Mouse (Mus musculus): ENCODE data around the gene Palm3. TPM values are rescaled to one million over a fixed set of nuclear protein-coding genes. Genes with fewer than 3 reads are reported as not detected.

Gene Palm3
- polyA plus RNA-seq, 1 experiment from 2014 or later: 0.07 TPM

DNA sequence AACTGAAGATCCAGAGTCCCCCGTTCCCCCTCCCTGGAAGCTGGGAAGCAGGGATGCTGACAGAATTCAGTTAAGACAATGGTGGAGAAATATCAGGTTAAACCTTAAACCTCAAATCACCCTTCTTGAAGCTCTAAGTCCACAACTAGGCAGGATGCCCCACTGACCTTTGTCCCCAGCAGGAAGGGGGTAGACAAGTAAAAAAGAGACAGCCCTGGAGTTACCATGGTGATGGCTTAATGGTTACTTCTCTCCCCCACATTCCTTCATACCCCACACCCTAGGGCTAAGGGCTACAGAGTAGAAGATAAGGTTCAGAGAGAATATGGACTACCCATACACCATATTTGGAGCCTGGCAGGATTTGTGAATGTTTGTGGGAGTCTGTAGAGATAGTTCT is 2.4 kb downstream of the Palm3 start:
- Histone ChIP-seq H3K36me3 (ENCODE audit: inconsistent target) (no peaks in the 10 kb centered on the region), H3K4me3 (ENCODE audit: inconsistent target) (no peak overlapping the region), H3K27ac (no peak overlapping the region), H3K79me2 (ENCODE audit: inconsistent target) (no peaks in the 10 kb centered on the region)
- WGBS (ENCODE audit: missing documents): 86% methylated on average over 1 of the region's 1 CpGs

DNA sequence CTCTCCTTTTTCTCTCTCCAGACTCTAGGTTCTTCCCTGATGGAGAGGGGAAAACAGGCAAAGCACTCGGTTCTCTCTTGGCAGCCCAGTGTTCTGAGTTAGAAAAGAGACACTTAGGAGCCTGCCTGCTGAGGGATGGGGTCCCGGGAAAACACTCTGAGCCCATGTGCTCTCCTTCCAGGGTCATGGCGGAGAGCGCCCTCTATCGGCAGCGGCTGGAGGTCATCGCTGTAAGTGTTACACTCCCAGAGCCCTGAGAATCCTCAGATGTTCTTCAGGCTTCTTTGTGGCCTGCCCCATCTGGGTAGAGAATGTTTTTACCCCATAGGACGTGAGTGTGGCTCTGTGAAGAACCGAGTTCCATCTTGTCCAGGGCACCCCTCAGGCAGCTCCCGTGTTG is 2.9 kb downstream of the Palm3 start:
- Histone ChIP-seq H3K27ac (no peak overlapping the region), H3K4me3 (ENCODE audit: inconsistent target) (no peak overlapping the region), H3K36me3 (ENCODE audit: inconsistent target) (no peaks in the 10 kb centered on the region), H3K79me2 (ENCODE audit: inconsistent target) (no peaks in the 10 kb centered on the region)
- WGBS (ENCODE audit: missing documents): 27% methylated on average over 10 of the region's 10 CpGs

DNA sequence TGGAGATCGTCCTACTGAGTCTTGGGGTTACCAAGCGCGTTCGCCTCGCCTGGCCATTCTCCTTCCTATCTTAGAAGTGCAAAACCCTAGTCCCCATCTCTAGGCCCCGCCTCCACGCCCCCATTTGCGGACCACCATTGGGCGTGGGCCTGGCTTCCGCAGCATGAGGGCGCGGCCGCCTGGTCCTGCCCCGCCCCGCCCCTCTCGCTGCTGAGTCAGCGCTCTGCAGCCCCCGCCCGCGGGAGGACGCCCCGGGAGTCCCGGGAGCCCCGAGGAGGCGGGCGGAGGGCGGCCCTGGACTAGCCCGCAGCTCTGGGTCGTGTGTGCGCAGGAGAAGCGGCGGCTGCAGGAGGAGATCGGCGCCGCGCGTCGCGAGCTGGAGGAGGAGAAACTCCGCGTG is 4.6 kb downstream of the Palm3 start:
- no peak overlapping the region for H3K27ac ChIP-seq
- no peaks in the 10 kb centered on the region for H3K36me3 ChIP-seq (ENCODE audit: inconsistent target)
- 4% methylated on average over 41 of the region's 41 CpGs for WGBS (ENCODE audit: missing documents)
- no peaks in the 10 kb centered on the region for H3K79me2 ChIP-seq (ENCODE audit: inconsistent target)
- H3K4me3 ChIP-seq (ENCODE audit: inconsistent target): no peak overlapping the region

DNA sequence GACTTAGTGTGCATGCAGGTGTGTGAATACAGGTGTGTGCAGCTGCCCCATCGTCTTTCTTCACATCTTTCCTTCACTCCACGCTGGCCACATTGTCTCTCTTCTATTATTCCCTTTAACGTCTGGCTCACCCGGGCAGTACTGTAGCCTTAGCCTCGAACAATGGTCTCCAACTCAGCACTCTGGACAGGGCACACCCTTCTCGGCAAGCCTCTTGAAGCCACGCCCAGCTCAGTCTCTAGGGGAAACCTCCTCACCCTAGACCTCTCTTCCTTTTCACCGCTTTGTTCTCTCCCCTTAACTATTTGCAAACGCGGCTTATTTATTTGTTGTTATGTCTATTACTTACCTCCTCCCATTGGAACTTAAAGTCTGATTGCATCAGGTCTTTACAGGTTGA is 6.2 kb downstream of the Palm3 start:
- no peak overlapping the region for H3K4me3 ChIP-seq (ENCODE audit: inconsistent target)
- no peak overlapping the region for H3K27ac ChIP-seq
- H3K36me3 ChIP-seq (ENCODE audit: inconsistent target): no peaks in the 10 kb centered on the region
- WGBS (ENCODE audit: missing documents): 11% methylated on average over 10 of the region's 10 CpGs
- H3K79me2 ChIP-seq (ENCODE audit: inconsistent target): no peaks in the 10 kb centered on the region

DNA sequence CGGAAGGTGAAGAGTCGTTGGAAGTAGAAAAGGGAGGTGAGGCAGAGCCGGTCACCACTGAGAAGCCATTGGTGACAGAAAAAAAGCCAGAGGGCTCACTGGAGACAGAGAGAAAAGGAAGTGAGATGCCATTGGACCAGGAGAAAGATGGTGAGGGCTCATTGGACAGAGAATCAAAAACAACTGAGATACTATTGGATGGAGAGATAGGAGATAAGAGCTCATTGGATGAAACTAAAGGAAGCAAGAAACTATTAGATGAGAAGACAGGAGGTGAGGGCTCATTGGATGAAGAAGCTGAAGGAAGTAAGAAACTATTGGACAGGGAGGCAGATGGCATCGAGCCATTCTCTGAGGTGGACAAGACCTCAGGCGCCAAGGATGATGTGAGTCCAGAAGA is 8.0 kb downstream of the Palm3 start:
- Histone ChIP-seq H3K79me2 (ENCODE audit: inconsistent target) (no peaks in the 10 kb centered on the region), H3K27ac (no peak overlapping the region)

DNA sequence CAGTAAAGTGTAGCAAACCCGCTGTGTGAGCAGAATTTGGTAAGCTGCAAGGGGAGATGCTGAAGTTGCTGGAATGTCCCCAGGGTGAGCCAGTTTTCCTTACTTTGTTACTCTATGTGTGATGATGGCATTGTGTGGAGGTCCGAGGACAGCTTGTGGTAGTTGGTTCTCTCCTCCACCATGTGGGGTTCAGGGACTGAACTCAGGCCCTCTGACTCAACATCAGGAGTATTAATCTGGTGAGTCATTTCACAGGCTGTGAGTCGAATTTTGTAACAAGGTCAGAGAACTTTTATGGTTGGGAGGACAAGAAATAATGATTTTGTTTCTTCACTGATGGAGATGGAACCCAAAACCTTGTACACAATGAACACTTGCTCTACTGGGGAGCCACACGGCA is 11.5 kb downstream of the Palm3 start:
- WGBS (ENCODE audit: missing documents): 86% methylated on average over 4 of the region's 4 CpGs
- H3K36me3 ChIP-seq (ENCODE audit: inconsistent target): no peaks in the 10 kb centered on the region
- no peak overlapping the region for H3K4me3 ChIP-seq (ENCODE audit: inconsistent target)
- H3K79me2 ChIP-seq (ENCODE audit: inconsistent target): no peaks in the 10 kb centered on the region
- H3K27ac ChIP-seq: no peak overlapping the region

More for the DNA sequence above, 8.0 kb downstream of the Palm3 start:
- 87% methylated on average over 5 of the region's 5 CpGs for WGBS (ENCODE audit: missing documents)
- no peak overlapping the region for H3K4me3 ChIP-seq (ENCODE audit: inconsistent target)
- H3K36me3 ChIP-seq (ENCODE audit: inconsistent target): no peaks in the 10 kb centered on the region

DNA sequence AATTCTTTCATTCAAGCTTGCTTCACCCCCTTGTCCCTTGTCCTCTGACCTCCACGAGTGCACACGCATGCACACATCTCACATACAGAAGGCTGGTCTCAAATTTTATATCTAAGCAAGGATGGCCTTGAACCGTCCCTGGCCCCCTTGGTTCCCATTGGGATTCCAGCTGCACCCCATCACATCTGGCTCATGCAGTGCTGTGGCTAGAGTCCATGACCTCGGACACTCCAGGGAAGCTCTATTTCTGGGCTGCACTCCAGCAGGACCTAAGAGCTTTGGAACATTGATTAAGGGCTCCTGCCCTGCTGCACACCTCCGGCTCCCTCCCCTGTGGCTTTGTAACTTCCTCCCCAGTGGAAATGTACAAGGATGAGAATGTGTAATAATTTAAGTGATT is 16.7 kb downstream of the Palm3 start:
- no peaks in the 10 kb centered on the region for H3K36me3 ChIP-seq (ENCODE audit: inconsistent target)
- H3K79me2 ChIP-seq (ENCODE audit: inconsistent target): no peaks in the 10 kb centered on the region
- no peak overlapping the region for H3K27ac ChIP-seq

DNA sequence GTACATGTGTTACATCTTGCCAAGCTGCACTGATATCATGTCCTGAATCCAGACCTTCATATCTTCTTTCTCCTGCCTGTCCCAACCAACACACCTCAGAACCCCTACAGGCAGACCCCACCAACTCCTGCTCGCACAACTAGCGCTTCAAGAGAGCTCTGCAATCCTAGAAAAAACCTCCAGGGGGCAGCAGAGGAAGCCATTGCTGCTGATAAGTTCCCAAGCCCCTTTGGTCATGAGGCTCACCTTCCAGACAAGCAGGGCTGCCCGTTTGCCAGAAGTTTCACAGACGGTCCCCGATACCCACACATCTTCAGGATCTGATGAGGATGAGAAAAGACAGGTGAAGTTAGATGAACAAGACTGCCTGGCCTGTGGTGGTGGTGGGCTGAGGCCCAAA is 17.8 kb downstream of the Palm3 start:
- no peaks in the 10 kb centered on the region for H3K79me2 ChIP-seq (ENCODE audit: inconsistent target)
- H3K27ac ChIP-seq: no peak overlapping the region
- H3K36me3 ChIP-seq (ENCODE audit: inconsistent target): no peaks in the 10 kb centered on the region
- no peak overlapping the region for H3K4me3 ChIP-seq (ENCODE audit: inconsistent target)
- 13% methylated on average over 5 of the region's 5 CpGs for WGBS (ENCODE audit: missing documents)

More for the DNA sequence above, 16.7 kb downstream of the Palm3 start:
- no peak overlapping the region for H3K4me3 ChIP-seq (ENCODE audit: inconsistent target)
- 96% methylated on average over 4 of the region's 5 CpGs for WGBS (ENCODE audit: missing documents)

DNA sequence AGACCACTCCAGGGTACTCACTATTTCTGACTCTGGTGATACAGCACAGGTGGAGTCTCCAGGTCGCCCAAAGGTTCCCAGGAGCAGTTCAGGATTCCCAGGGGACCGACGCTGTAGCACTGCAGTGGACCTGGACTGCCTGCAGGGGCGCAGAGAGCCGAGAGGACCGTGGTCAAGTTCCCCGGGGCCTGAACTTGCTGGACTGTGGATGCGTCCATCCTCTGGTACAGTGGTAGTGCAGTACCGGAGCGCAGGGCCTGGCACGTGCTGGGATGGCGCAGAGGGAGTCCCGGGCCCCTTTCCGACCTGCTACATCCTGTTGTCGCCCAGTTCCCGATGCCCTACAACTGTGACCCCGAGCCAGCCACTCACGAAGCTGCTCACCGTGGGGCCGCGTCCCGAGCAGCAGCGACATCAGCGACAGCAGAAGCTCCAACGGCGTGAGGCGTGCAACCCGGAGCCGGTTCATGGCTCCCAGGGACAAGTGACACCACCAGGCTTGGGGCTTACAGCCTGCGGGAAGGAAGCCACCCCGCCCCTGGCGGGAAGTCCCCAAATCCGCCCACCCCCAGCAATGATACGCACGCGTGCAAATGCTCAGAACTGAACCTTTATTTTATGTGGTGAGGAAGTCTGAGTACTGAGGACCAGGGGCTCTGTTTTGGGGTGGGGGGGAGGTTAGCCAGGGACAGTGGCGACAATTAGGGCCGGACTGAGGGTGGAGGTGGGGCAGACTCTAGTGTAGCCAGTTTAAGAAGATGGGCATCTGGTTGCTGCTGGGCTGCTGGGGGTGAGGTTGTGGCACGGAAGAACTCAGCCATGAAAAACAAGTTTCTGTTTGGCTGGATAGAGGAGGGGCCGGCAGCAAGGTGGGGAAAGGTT is 21.0 kb downstream of the Palm3 start, which contains the start of gene Il27ra:
Il27ra (minus strand) TSS at position 524 of the 882 bp plus-strand sequence.
- 2% methylated on average over 39 of the region's 40 CpGs for WGBS (ENCODE audit: missing documents)
- Histone ChIP-seq H3K27ac (no peak within 1 kb of the TSS), H3K79me2 (ENCODE audit: inconsistent target) (no peaks in the 10 kb centered on the region), H3K4me3 (ENCODE audit: inconsistent target) (no peak within 1 kb of the TSS), H3K36me3 (ENCODE audit: inconsistent target) (no peaks in the 10 kb centered on the region)

DNA sequence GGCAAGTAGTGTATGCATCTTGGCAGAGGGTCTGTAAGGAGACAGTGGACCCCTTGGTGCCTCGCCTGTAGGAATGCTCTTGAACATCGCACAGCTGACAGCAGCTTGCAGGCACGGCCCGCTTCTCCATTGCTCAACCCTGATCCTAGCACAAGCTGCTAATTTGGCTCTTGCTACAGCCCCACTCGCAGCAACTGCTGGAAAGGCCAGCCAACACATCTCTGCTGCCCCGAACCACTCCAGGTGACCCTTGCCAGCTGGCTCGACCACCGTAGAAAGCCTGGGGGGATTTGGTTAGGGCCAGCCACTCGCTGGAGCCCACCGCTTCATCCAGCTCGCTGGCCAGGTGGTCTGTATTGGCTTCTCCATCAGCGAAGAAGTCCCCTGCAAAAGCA is 21.7 kb downstream of the Palm3 start:
- no peak overlapping the region for H3K27ac ChIP-seq
- WGBS (ENCODE audit: missing documents): 50% methylated on average over 12 of the region's 12 CpGs

DNA sequence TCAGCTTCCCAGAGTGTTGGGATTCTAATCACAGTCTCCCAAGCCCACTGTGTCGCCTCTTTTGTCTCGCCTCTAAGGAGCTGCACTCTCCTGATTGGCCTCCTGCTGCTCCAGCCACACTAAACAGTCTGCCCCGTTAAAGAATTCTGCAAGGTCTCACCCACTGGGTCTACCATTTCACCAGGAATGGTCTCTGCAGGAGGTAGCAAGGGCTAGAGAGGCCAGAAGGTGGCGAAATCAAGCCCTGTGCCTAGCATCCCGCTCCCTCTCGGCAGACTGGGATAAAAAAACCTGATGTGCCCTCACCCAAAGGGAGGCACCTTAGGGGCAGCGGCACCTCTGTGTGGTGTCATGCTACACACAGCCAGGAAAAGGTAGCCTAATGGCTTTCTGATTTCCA is 22.8 kb downstream of the Palm3 start:
- no peaks in the 10 kb centered on the region for H3K36me3 ChIP-seq (ENCODE audit: inconsistent target)
- 92% methylated on average over 7 of the region's 7 CpGs for WGBS (ENCODE audit: missing documents)
- H3K79me2 ChIP-seq (ENCODE audit: inconsistent target): no peaks in the 10 kb centered on the region
- H3K27ac ChIP-seq: no peak overlapping the region
- no peak overlapping the region for H3K4me3 ChIP-seq (ENCODE audit: inconsistent target)

More for the DNA sequence above, 21.7 kb downstream of the Palm3 start:
- Histone ChIP-seq H3K79me2 (ENCODE audit: inconsistent target) (no peaks in the 10 kb centered on the region), H3K36me3 (ENCODE audit: inconsistent target) (no peaks in the 10 kb centered on the region), H3K4me3 (ENCODE audit: inconsistent target) (no peak overlapping the region)

DNA sequence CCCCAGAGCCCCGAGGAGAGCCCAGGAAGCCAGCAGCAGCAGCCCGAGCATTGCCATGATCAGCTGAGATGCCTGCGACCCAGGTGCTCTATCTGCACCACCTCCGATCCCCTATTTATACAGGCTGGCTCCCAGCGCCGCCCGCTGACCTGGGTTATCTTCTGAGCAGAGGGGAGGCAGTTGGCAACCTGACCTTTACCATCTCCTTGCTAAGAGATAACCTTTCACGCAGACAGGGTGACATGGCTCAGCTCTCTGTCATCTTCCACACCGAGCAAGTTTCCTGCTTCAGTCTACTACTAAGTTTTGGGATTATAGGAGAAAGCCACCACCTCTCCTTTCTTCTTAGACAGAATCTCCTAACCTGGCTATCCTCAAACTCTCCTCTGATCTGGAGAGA is 23.6 kb downstream of the Palm3 start, which contains the start of gene Rln3:
Rln3 (minus strand) TSS at position 101 of the 400 bp plus-strand sequence.
- Histone ChIP-seq H3K27ac (no peak within 1 kb of the TSS), H3K4me3 (ENCODE audit: inconsistent target) (no peak within 1 kb of the TSS), H3K79me2 (ENCODE audit: inconsistent target) (no peaks in the 10 kb centered on the region), H3K36me3 (ENCODE audit: inconsistent target) (no peaks in the 10 kb centered on the region)
- 80% methylated on average over 6 of the region's 9 CpGs for WGBS (ENCODE audit: missing documents)

DNA sequence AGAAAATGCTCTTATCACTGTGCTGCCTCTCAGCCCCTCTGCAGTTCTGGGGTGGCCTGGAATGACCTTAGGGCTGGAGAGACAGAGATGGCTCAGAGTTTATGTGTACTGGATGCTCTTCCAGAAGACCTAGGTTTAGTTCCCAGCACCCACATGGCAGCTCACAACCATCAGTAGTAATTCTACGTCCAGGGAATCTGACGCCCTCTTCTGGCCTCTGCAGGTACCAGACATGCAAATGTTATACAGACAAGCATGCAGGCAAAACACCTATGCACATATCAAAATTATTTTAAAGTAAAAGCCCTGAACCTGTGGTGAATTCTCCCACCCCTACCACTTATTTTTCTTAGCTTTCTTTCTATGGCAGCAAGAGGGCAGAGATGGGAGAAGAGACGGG is 25.2 kb downstream of the Palm3 start:
- Histone ChIP-seq H3K36me3 (ENCODE audit: inconsistent target) (no peaks in the 10 kb centered on the region), H3K4me3 (ENCODE audit: inconsistent target) (no peak overlapping the region), H3K79me2 (ENCODE audit: inconsistent target) (no peaks in the 10 kb centered on the region), H3K27ac (no peak overlapping the region)
- WGBS (ENCODE audit: missing documents): 96% methylated on average over 3 of the region's 3 CpGs

DNA sequence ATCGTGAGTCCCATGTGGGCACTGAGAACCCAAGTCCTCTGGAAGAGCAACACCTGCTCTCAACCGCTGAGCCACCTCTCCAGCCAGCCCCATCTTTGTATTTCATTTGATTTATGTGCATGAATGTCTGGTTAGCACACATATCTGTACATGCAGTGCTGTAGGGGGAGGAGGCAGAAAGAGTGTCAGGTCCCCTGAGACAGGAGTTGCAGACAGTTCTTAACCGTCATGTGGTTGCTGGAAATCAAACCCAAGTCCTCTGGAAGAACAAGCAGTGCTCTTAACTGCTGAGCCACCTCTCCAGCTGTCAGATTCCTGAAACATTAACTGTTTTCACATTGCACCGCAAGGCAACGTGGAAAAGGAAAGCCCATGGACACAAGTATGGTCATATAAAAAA is 26.9 kb downstream of the Palm3 start:
- Histone ChIP-seq H3K79me2 (ENCODE audit: inconsistent target) (no peaks in the 10 kb centered on the region), H3K27ac (no peak overlapping the region), H3K4me3 (ENCODE audit: inconsistent target) (no peak overlapping the region), H3K36me3 (ENCODE audit: inconsistent target) (no peaks in the 10 kb centered on the region)
- 94% methylated on average over 5 of the region's 5 CpGs for WGBS (ENCODE audit: missing documents)

DNA sequence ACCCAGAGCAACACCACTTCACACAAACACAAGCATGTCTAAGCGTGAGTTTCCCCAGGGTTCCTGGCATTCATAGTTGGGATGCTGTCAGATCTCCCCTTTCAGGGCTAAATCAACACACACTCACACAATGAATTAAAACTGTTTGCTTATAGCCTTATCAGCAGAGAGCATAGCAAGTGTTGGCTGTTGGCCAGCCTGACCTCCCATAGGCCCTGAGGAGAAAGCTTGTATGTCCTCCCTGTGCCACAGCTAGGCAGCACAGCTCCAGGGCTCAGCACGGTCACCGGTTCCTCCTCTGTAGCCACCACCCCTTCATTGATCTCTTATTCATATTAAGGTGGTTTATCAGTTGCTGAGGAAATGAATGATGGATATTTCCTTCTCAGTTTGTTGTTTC is 31.5 kb downstream of the Palm3 start:
- H3K27ac ChIP-seq: no peak overlapping the region
- no peaks in the 10 kb centered on the region for H3K79me2 ChIP-seq (ENCODE audit: inconsistent target)
- no peaks in the 10 kb centered on the region for H3K36me3 ChIP-seq (ENCODE audit: inconsistent target)
- WGBS (ENCODE audit: missing documents): 64% methylated on average over 3 of the region's 3 CpGs
- H3K4me3 ChIP-seq (ENCODE audit: inconsistent target): no peak overlapping the region
